Mouse (Mus musculus): Measurements from ENCODE around the gene Ap4b1. TPM values are rescaled to one million over a fixed set of nuclear protein-coding genes. Genes with fewer than 3 reads are reported as not detected.

Ap4b1 gene
- total RNA-seq, 1 experiment, result 12.8 TPM

Other genes with a start within 250 kb of the Ap4b1 start
- 0.22 and 0.32 TPM in 2 replicates for gene Syt6, start 234.3 kb upstream of the Ap4b1 start, total RNA-seq (2012; rRNA removed)
- gene Atg4a-ps, start 163.5 kb upstream of the Ap4b1 start, total RNA-seq (2012; rRNA removed), result 0.18 TPM in 1 of 2 replicates, not detected in the other
- gene Olfml3, start 71.5 kb upstream of the Ap4b1 start, total RNA-seq (2012; rRNA removed), result 0.79 and 1.2 TPM in 2 replicates
- not detected in 2 replicates for gene Gm10964, start 70.2 kb upstream of the Ap4b1 start, total RNA-seq (2012; rRNA removed)
- 20.2 and 21.8 TPM in 2 replicates for gene Hipk1, start 18.0 kb upstream of the Ap4b1 start, total RNA-seq (2012; rRNA removed)
- gene Dclre1b, start 76 bp upstream of the Ap4b1 start, total RNA-seq (2012; rRNA removed), result 7.1 and 8.2 TPM in 2 replicates
- gene Gm43064, start 53 bp downstream of the Ap4b1 start, total RNA-seq (2012; rRNA removed), result 0.32 and 0.76 TPM in 2 replicates
- 0.90 and 1.4 TPM in 2 replicates for gene Bcl2l15, start 23.1 kb downstream of the Ap4b1 start, total RNA-seq (2012; rRNA removed)
- 0.22 and 0.37 TPM in 2 replicates for gene Ptpn22, start 50.3 kb downstream of the Ap4b1 start, total RNA-seq (2012; rRNA removed)
- 14.4 and 18.7 TPM in 2 replicates for gene Rsbn1, start 104.6 kb downstream of the Ap4b1 start, total RNA-seq (2012; rRNA removed)
- gene Phtf1, start 158.6 kb downstream of the Ap4b1 start, total RNA-seq (2012; rRNA removed), result 14.1 and 18.2 TPM in 2 replicates

Data from ES-E14 (cell line).